Mouse (Mus musculus) gastrocnemius, adult 2 months (tissue): ENCODE measurements at regions not wholly inside any gene's neighbourhood (a gene's known extent, or its start where the extent isn't known, plus 50 kb on each side); places are given as distances from the start of the nearest gene placed in this dataset.

Experiments
- DNase-seq: peaks from one replicate; pipeline ENCODE4 v3.0.0; 2022
- H3K27ac ChIP-seq: fragments of 200-600 bp; 2 replicates; pipeline ENCODE4 v1.8.1; 2022; ENCODE audit warnings: mild to moderate bottlenecking
- H3K4me3 ChIP-seq: fragments of 200-600 bp; 2 replicates; pipeline ENCODE4 v1.8.1; 2022; ENCODE audit warnings: mild to moderate bottlenecking, moderate library complexity
- CTCF ChIP-seq: fragments of 200-600 bp; IDR thresholded peaks from 2 replicates; pipeline ENCODE4 v1.8.1; 2022; ENCODE audit warnings: antibody characterized with exemption, mild to moderate bottlenecking, moderate library complexity
- intact Hi-C: fragments of 180-260 bp; cut with DNase I; formaldehyde crosslinking; loops from one replicate; pipeline ENCODE4 v1.15.1; 2025

GRCm38 (mm10) chr2:75479546-75479945 lies 179.5 kb upstream of the Hnrnpa3 start:
- no peak for DNase-seq
- no peak overlapping the region for H3K27ac ChIP-seq
- TF ChIP-seq CTCF: no peak
- H3K4me3 ChIP-seq: no peak overlapping the region
- intact Hi-C loops: loop anchor here (10.0 kb wide), 1 partner anchor 105 kb away; no protein-coding TSS in a partner anchor

GRCm38 (mm10) chr2:75481863-75482262 lies 177.2 kb upstream of the Hnrnpa3 start:
- TF ChIP-seq CTCF: no peak
- intact Hi-C loops: no loop called here
- no peak overlapping the region for H3K27ac ChIP-seq
- no peak overlapping the region for H3K4me3 ChIP-seq
- DNase-seq: no peak

GRCm38 (mm10) chr2:75482484-75482883 lies 176.6 kb upstream of the Hnrnpa3 start:
- intact Hi-C loops: no loop called here
- no peak overlapping the region for H3K4me3 ChIP-seq
- TF ChIP-seq CTCF: no peak
- DNase-seq: no peak
- H3K27ac ChIP-seq: no peak overlapping the region

GRCm38 (mm10) chr2:75484951-75485350 lies 174.1 kb upstream of the Hnrnpa3 start:
- intact Hi-C loops: no loop called here
- Histone ChIP-seq H3K27ac (no peak overlapping the region), H3K4me3 (no peak overlapping the region)
- no peak for TF ChIP-seq CTCF
- no peak for DNase-seq

GRCm38 (mm10) chr2:75491150-75491549 lies 167.9 kb upstream of the Hnrnpa3 start:
- H3K4me3 ChIP-seq: no peak overlapping the region
- intact Hi-C loops: no loop called here
- no peak for TF ChIP-seq CTCF
- no peak overlapping the region for H3K27ac ChIP-seq
- DNase-seq: no peak

- intact Hi-C loops: no loop called here
These were observed 167.1 kb upstream of the Hnrnpa3 start for GRCm38 (mm10) chr2:75491789-75492500.

GRCm38 (mm10) chr2:75492501-75492898 lies 166.6 kb upstream of the Hnrnpa3 start:
- no peak for TF ChIP-seq CTCF

More at GRCm38 (mm10) chr2:75491789-75492500, 167.1 kb upstream of the Hnrnpa3 start:
- no peak overlapping the region for H3K4me3 ChIP-seq
- TF ChIP-seq CTCF: no peak
- peak; percentile 35 for DNase-seq
- H3K27ac ChIP-seq: no peak overlapping the region

GRCm38 (mm10) chr2:75496606-75497240 lies 162.3 kb upstream of the Hnrnpa3 start:
- intact Hi-C loops: no loop called here
- no peak for TF ChIP-seq CTCF
- Histone ChIP-seq H3K27ac (no peak overlapping the region), H3K4me3 (no peak overlapping the region)
- DNase-seq: no peak

More at GRCm38 (mm10) chr2:75492501-75492898, 166.6 kb upstream of the Hnrnpa3 start:
- H3K27ac ChIP-seq: no peak overlapping the region
- DNase-seq: no peak
- intact Hi-C loops: no loop called here
- no peak overlapping the region for H3K4me3 ChIP-seq

- TF ChIP-seq CTCF: no peak
- H3K4me3 ChIP-seq: no peak overlapping the region
- intact Hi-C loops: no loop called here
- H3K27ac ChIP-seq: no peak overlapping the region
- no peak for DNase-seq
These were observed 148.8 kb upstream of the Hnrnpa3 start for GRCm38 (mm10) chr2:75510223-75510622.

- no peak for TF ChIP-seq CTCF
- no peak overlapping the region for H3K4me3 ChIP-seq
These were observed 146.5 kb upstream of the Hnrnpa3 start for GRCm38 (mm10) chr2:75512422-75513170.

GRCm38 (mm10) chr2:75514171-75514570 lies 144.9 kb upstream of the Hnrnpa3 start:
- no peak for DNase-seq
- no peak overlapping the region; the same call in 1 of the 2 replicates for H3K27ac ChIP-seq
- TF ChIP-seq CTCF: no peak
- intact Hi-C loops: no loop called here
- no peak overlapping the region for H3K4me3 ChIP-seq

More at GRCm38 (mm10) chr2:75512422-75513170, 146.5 kb upstream of the Hnrnpa3 start:
- no peak overlapping the region for H3K27ac ChIP-seq
- no peak for DNase-seq
- intact Hi-C loops: no loop called here

- intact Hi-C loops: no loop called here
- H3K4me3 ChIP-seq: no peak overlapping the region
- no peak overlapping the region for H3K27ac ChIP-seq
- TF ChIP-seq CTCF: no peak
- no peak for DNase-seq
These were observed 142.8 kb upstream of the Hnrnpa3 start for GRCm38 (mm10) chr2:75516223-75516622.

- no peak for TF ChIP-seq CTCF
- no peak for DNase-seq
- Histone ChIP-seq H3K27ac (no peak overlapping the region), H3K4me3 (no peak overlapping the region)
- intact Hi-C loops: no loop called here
These were observed 142.0 kb upstream of the Hnrnpa3 start for GRCm38 (mm10) chr2:75517096-75517495.
